Mouse (Mus musculus) lung, postnatal 0 days (tissue): ENCODE measurements around the gene Slc25a22. TPM values are rescaled to one million over a fixed set of nuclear protein-coding genes. Genes with fewer than 3 reads are reported as not detected.

Source experiments
- ATAC-seq: fragments of 200-750 bp; cut with Nextera tagmentation; 2 replicates; pipeline ENCODE4 v1.8.0; 2017; ENCODE audit warnings: moderate library complexity
- DNase-seq: peaks from one replicate; pipeline ENCODE4 v3.0.0-alpha.2; 2016; ENCODE audit warnings: low spot score
- H3K27ac ChIP-seq: fragments of 300-500 bp; sonication (generic); 2 replicates; pipeline ENCODE4 v1.5.1; 2014; ENCODE audit warnings: antibody characterized with exemption, mild to moderate bottlenecking, low read length, mixed read lengths
- H3K27me3 ChIP-seq: fragments of 300-500 bp; sonication (generic); replicated peaks from 2 replicates; pipeline ENCODE4 v1.6.1; 2014; ENCODE audit warnings: low read length, mixed read lengths; ENCODE audit not compliant: insufficient read depth
- H3K36me3 ChIP-seq: fragments of 300-500 bp; sonication (generic); 2 replicates; pipeline ENCODE4 v1.6.1; 2014; ENCODE audit warnings: low read length, mixed read lengths; ENCODE audit not compliant: insufficient read depth
- H3K4me1 ChIP-seq: fragments of 300-500 bp; sonication (generic); 2 replicates; pipeline ENCODE4 v1.6.1; 2014; ENCODE audit warnings: antibody characterized with exemption, low read depth, low read length, mixed read lengths; ENCODE audit not compliant: insufficient read depth
- H3K4me2 ChIP-seq: fragments of 300-500 bp; sonication (generic); replicated peaks from 2 replicates; pipeline ENCODE4 v1.6.1; 2014; ENCODE audit warnings: low read depth, mild to moderate bottlenecking, low read length, moderate library complexity, mixed read lengths
- H3K4me3 ChIP-seq: fragments of 300-500 bp; sonication (generic); 2 replicates; pipeline ENCODE4 v1.5.1; 2014; ENCODE audit warnings: low read depth, low read length
- H3K9ac ChIP-seq: fragments of 300-500 bp; sonication (generic); replicated peaks from 2 replicates; pipeline ENCODE4 v1.6.1; 2014; ENCODE audit warnings: low read depth, mild to moderate bottlenecking
- H3K9me3 ChIP-seq: fragments of 300-500 bp; sonication (generic); 2 replicates; pipeline ENCODE4 v1.6.1; 2016; ENCODE audit warnings: low read length, mixed read lengths
- CTCF ChIP-seq: IDR thresholded peaks from 2 replicates; pipeline ENCODE4 v1.5.1; 2016; ENCODE audit warnings: antibody characterized with exemption, mild to moderate bottlenecking
- EP300 ChIP-seq: IDR thresholded peaks from 2 replicates; pipeline ENCODE4 v1.6.1; 2016; ENCODE audit warnings: antibody characterized with exemption, mild to moderate bottlenecking, control low read depth
- WGBS: fragments of 180-500 bp; shearing (Covaris S2); extraction: QIAGEN DNeasy Blood & Tissue Kit; methylation state at CpG from one replicate; pipeline ENCODE4 v1.1.7; 2014; 5-methylcytosine and 5-hydroxymethylcytosine counted together
- polyA plus RNA-seq: library from polyadenylated mRNA; unstranded; fragments of >200 nt; fragmentation: Nextera tagmentation; extraction: Ambion mirVana; gene quantifications from 2 replicates; pipeline ENCODE4 v1.2.1, GENCODE M21; 2015

Slc25a22 gene
- polyA plus RNA-seq, 1 experiment from 2014 or later: 12.3 TPM

DNA sequence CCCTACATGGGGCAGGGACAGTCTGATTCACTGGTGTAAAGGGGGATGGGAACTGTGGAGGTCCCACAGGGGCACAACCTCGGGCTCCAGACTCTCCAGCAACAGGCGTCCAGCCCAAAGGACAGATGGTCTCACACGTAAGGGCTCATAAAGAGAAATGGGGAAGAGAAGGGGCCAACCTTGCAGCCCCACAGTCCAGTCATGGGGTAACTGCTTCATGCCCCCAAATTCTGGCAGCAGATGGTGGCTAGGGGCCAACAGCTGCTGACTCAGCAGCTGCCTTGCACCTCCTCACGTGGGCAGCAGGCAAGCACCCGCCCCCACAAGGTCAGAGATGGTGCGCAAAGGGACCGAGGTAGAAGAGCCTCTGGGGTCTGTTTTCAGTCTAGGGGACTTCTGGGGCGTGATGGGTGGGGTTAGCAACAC is 5.5 kb downstream of the Slc25a22 start:
- DNase-seq (no peak), ATAC-seq (no peak)
- no peak for TF ChIP-seq EP300
- no peak overlapping the region for H3K9ac ChIP-seq
- H3K9me3 ChIP-seq: no peaks in the 10 kb centered on the region
- 77% methylated on average over 8 of the region's 8 CpGs for WGBS
- H3K4me2 ChIP-seq: no peak overlapping the region
- H3K36me3 ChIP-seq: no peaks in the 10 kb centered on the region; the same call in 1 of the 2 replicates
- no peak overlapping the region for H3K27ac ChIP-seq
- H3K27me3 ChIP-seq: no peaks in the 10 kb centered on the region
- H3K4me1 ChIP-seq: peaks cover 16% of the 10 kb centered on the region
- no peak overlapping the region for H3K4me3 ChIP-seq

DNA sequence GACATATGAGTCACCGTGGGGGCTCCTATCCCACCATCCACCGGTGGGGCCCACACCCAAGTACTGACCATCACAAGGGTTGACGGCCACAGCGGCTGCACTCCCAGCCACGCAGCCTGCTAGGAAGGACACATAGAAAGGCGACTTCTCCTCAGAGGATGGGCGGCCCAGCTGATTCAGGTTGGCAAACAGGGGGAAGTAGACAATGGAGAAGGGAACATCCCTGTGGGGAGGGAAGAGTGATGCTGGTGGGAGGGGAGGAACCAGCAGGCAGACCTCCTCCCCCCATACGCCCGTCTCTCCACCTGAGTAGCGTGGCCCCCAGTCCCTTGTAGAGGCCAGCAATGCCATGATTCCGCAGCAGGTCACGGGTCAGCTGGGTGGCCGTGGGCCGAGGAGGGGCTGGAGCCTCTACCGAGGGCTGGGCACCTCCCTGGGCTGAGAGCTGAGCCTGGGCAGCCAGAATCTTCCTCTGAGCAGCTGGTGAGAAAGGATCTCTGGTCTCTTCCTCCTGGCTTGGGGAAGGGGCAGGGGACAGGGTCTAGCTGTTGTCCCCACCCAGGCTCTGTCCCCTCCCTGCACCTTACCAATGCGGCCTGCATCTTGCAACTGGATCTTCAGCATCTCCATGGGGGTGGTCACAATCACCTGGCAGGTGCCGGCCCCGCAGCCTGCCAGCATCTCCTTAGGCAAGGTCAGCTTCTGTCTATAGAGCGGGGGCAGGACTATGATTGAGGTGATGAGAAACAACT is 6.1 kb downstream of the Slc25a22 start:
- no peaks in the 10 kb centered on the region; the same call in 1 of the 2 replicates for H3K36me3 ChIP-seq
- DNase-seq (no peak), ATAC-seq (no peak)
- no peak for TF ChIP-seq EP300
- no peak for TF ChIP-seq CTCF
- WGBS: 90% methylated on average over 19 of the region's 19 CpGs
- H3K27ac ChIP-seq: no peak overlapping the region
- peaks cover 12% of the 10 kb centered on the region for H3K4me1 ChIP-seq
- no peak overlapping the region for H3K4me2 ChIP-seq
- no peaks in the 10 kb centered on the region for H3K27me3 ChIP-seq
- H3K9ac ChIP-seq: no peak overlapping the region
- H3K9me3 ChIP-seq: no peaks in the 10 kb centered on the region
- no peak overlapping the region for H3K4me3 ChIP-seq

DNA sequence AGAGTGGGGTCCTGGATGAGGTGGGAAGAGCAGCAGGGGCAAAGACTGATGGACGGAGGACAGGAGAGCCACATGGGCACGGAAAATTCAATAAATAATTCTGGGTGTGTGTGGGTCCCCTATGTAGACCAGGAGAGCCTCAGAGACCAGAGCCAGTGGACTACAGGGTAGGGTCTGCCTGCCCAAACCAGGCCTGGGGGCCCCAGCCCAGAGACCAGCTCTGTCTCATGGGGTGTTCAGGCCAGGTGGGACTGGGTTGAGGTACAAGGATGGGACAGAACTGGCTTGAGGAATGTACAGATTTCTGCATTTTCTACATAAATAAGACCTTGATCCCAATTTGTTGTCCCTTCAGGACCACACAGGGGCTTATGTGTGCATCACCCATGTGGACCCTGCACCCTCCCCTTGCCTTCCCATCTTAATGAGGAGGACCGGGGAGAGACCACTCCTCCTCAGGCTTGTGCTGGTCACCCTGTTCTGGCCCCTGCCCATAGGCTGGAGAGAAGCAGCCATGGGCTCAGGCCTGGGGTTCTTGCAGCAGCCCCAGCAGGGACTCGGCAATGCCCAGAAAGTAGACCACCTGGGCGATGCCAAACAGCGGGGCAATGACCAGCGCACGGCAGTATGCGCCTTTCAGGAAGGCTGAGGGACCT is 7.0 kb downstream of the Slc25a22 start:
- ATAC-seq (no peak), DNase-seq (no peak)
- H3K4me2 ChIP-seq: no peak overlapping the region
- H3K27ac ChIP-seq: no peak overlapping the region
- peaks cover 11% of the 10 kb centered on the region for H3K4me1 ChIP-seq
- no peaks in the 10 kb centered on the region for H3K27me3 ChIP-seq
- no peaks in the 10 kb centered on the region for H3K9me3 ChIP-seq
- TF ChIP-seq CTCF (no peak), EP300 (no peak)
- no peak overlapping the region for H3K9ac ChIP-seq
- WGBS: 96% methylated on average over 9 of the region's 9 CpGs
- no peak overlapping the region for H3K4me3 ChIP-seq
- H3K36me3 ChIP-seq: no peaks in the 10 kb centered on the region; the same call in 1 of the 2 replicates

DNA sequence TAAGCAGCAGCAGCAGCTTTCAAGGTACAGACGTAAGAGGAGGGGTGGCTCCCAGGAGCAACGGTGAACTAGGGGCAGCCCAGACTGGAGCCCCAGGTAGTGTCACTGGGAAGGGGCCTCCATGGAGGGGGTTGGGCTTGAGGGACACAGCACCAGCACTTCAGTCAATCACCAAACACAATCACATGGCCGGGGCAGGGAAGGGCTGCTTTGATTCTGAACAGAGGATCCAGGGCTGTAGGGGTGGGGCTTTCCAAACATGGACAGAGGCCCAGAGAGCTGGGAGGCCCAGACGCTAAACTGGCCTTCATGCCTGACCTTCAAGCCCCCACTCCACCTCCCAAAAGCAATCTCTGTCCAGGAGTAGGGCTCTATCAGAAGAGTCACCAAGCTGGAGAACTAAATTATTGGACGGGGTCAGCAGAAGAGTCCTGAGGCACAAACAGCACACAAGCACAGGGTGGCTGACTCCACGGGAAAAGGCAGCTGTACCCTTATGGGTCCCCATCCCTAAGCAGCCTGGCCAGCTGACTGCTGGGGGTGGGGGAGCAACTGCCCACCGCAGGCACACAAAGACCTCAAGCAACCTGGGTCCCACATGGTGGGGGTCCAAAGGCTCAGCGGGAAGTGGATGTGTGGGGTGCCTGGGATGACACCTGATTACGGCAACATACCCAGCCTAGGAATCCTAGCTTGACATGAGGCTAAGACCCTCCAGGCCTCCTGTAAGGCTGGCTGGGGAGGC is 7.7 kb downstream of the Slc25a22 start:
- 60% methylated on average over 9 of the region's 9 CpGs for WGBS
- no peak overlapping the region for H3K9ac ChIP-seq
- DNase-seq: no peak
- ATAC-seq: no peak
- TF ChIP-seq CTCF: no peak
- H3K36me3 ChIP-seq: no peaks in the 10 kb centered on the region; the same call in 1 of the 2 replicates
- H3K4me2 ChIP-seq: no peak overlapping the region
- no peaks in the 10 kb centered on the region for H3K27me3 ChIP-seq
- no peaks in the 10 kb centered on the region for H3K9me3 ChIP-seq
- H3K4me1 ChIP-seq: peaks cover 8% of the 10 kb centered on the region
- H3K4me3 ChIP-seq: no peak overlapping the region
- no peak overlapping the region for H3K27ac ChIP-seq

DNA sequence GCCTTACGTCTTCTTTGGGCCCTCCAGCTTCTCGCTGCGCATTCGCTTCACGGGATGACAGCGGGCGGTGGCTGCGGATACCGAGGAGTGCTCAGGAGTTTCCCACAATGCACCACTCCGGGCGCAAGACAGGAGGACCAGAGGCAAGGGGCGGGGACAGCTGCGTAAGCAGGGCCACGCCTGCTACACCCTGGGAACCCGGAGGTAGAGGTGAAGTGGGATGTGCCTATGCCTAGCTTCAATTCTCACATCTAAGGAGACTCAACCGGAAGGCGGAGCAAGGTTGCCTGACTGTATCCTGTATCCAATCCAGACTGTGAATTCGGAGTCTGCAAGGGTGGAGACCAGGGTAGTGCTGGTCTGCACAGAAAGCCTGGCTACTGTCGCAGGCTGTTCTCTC is 8.4 kb downstream of the Slc25a22 start, which contains the start of gene Cend1:
Gene Cend1, minus strand, starts transcription at position 182 of the 400 bp plus-strand sequence.
- no peak within 1 kb of the TSS for H3K4me3 ChIP-seq
- no peaks in the 10 kb centered on the region; the same call in 1 of the 2 replicates for H3K36me3 ChIP-seq
- no peaks in the 10 kb centered on the region for H3K9me3 ChIP-seq
- WGBS: 6% methylated on average over 19 of the region's 19 CpGs
- H3K9ac ChIP-seq: no peak within 1 kb of the TSS
- TF ChIP-seq EP300: no peak
- no peak for TF ChIP-seq CTCF
- H3K27ac ChIP-seq: no peak within 1 kb of the TSS
- H3K4me1 ChIP-seq: peaks cover 2% of the 10 kb centered on the region
- H3K4me2 ChIP-seq: no peak within 1 kb of the TSS
- DNase-seq: peak; percentile 26
- H3K27me3 ChIP-seq: no peaks in the 10 kb centered on the region
- ATAC-seq: peak; percentile 43

DNA sequence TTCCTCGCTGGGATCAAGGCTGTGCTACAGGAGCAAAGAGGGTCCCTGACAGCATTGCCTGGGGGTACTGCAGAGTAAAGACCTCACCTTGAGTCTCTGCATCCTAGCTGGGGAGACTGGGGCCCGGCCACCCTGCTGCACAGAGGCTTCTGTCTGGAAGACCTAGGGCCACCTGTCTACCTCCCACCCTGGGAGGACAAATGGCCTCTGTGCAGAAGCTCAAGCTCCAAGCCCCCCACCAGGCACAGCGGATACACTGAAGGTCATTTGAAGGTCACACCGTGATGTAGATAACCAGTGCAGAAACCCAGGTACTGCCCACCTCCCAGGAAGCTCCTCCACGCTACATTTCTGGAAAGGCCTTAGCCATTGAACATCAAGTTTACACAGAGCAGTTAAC is 9.0 kb downstream of the Slc25a22 start:
- ATAC-seq (no peak), DNase-seq (no peak)
- Histone ChIP-seq H3K9me3 (no peaks in the 10 kb centered on the region), H3K4me1 (no peaks in the 10 kb centered on the region), H3K4me3 (no peak overlapping the region), H3K27ac (no peak overlapping the region), H3K27me3 (no peaks in the 10 kb centered on the region), H3K36me3 (no peaks in the 10 kb centered on the region; the same call in 1 of the 2 replicates), H3K9ac (no peak overlapping the region), H3K4me2 (no peak overlapping the region)
- no peak for TF ChIP-seq EP300
- no peak for TF ChIP-seq CTCF
- WGBS: 70% methylated on average over 4 of the region's 5 CpGs
